Mouse (Mus musculus): Measurements from ENCODE around the gene Olfr1367. TPM values are rescaled to one million over a fixed set of nuclear protein-coding genes. Genes with fewer than 3 reads are reported as not detected.

Gene Olfr1367
- polyA plus RNA-seq (2014; fragmentation: Illumina TruSeq; extraction: RNeasy Lipid Tissue Mini Kit (QIAGEN cat#74804); ENCODE audit: low read depth, low replicate concordance): not detected

DNA sequence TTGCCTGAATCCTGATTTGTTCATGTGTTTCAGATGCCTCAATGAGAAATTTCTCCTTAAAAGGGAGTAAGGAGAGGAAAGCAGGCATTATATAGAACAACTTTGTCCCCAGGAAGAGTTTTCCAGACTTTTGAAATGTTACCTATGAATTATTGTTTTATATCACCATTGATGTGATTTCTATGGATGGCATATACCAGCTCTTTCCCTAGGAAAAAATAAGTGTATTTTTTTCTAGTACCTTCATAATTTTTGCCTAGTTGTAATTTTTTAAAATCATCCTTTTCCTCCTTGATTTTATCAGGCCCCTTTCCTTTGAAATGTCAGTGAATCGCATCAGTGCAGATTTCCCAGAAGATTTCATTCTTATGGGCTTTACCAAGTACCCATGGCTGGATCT lies at the start of gene Olfr1367:
Gene Olfr1367, plus strand, starts transcription at position 301 of the 400 bp plus-strand sequence.

DNA sequence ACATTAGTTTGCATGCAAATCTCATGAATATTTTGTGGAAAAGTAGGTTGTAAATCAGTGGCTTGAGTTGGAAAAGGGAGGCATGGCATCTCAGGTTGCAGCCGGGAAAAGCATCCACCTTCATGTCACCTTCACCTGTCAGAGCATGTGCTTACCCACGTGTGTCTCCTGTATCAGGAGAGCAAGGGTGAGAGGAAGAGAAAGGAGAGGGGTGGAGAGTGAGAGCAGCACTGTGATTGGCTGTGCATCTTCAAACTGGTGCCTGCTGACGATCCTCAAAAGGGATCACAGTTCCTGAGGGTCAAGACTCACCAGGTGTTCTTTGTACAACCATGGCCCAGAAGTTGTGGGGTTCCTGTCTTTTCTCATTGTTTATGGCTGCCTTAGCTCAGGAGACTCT lies 34.8 kb upstream of the Olfr1367 start, which contains the start of gene Gpx6:
Gene Gpx6, plus strand, starts transcription at position 200 of the 400 bp plus-strand sequence.

DNA sequence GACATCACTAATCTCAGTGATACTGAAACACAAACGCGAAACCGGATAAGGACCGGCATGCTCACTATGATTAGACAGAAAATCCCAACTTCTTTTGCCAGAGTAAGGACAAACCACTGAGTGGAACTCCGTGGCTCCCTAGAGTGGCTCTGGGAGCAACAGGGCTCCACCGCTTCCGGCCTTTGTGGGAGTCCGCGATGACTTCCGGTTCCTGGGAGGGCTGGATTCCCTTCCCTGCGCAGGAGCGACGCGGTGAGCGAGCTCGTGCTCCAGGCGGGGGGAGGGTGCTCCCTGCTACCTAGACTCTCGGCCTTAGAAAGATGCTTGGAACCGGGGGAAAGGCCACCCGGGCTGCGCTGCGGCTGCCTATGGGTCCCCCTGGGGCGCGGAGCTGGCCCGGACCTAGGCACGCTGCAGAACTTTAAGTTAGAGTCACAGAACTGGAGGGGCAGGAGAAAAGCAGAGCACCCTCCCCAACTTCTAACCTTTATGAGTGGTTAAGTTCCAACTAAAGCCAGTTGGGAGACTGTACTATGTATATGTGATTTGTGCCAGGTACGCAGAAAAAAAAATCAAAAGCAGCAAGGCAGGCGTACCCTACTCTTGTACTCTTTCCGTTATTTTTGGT lies 16.0 kb downstream of the Olfr1367 start, which contains the start of gene Zscan12:
Gene Zscan12, plus strand, starts transcription at position 200 of the 628 bp plus-strand sequence.

Other genes with a start within 250 kb of the Olfr1367 start
- not detected for gene Olfr1369-ps1, start 235.4 kb upstream of the Olfr1367 start, polyA plus RNA-seq (2014; fragmentation: Illumina TruSeq; extraction: RNeasy Lipid Tissue Mini Kit (QIAGEN cat#74804); ENCODE audit: low read depth, low replicate concordance)
- gene Olfr263, start 217.3 kb upstream of the Olfr1367 start, polyA plus RNA-seq (2014; fragmentation: Illumina TruSeq; extraction: RNeasy Lipid Tissue Mini Kit (QIAGEN cat#74804); ENCODE audit: low read depth, low replicate concordance): not detected
- gene Olfr1368, start 201.0 kb upstream of the Olfr1367 start, polyA plus RNA-seq (2014; fragmentation: Illumina TruSeq; extraction: RNeasy Lipid Tissue Mini Kit (QIAGEN cat#74804); ENCODE audit: low read depth, low replicate concordance): not detected
- gene Trim27, start 167.5 kb upstream of the Olfr1367 start, polyA plus RNA-seq (2014; fragmentation: Illumina TruSeq; extraction: RNeasy Lipid Tissue Mini Kit (QIAGEN cat#74804); ENCODE audit: low read depth, low replicate concordance): 52.9 TPM
- gene Gpx5, start 54.2 kb upstream of the Olfr1367 start, polyA plus RNA-seq (2014; fragmentation: Illumina TruSeq; extraction: RNeasy Lipid Tissue Mini Kit (QIAGEN cat#74804); ENCODE audit: low read depth, low replicate concordance): 18,335 TPM
- 18.9 TPM for gene Gpx6, start 34.8 kb upstream of the Olfr1367 start, polyA plus RNA-seq (2014; fragmentation: Illumina TruSeq; extraction: RNeasy Lipid Tissue Mini Kit (QIAGEN cat#74804); ENCODE audit: low read depth, low replicate concordance)
- 7.2 TPM for gene Zscan12, start 15.9 kb downstream of the Olfr1367 start, polyA plus RNA-seq (2014; fragmentation: Illumina TruSeq; extraction: RNeasy Lipid Tissue Mini Kit (QIAGEN cat#74804); ENCODE audit: low read depth, low replicate concordance)
- 58.9 TPM for gene Zkscan3, start 55.8 kb downstream of the Olfr1367 start, polyA plus RNA-seq (2014; fragmentation: Illumina TruSeq; extraction: RNeasy Lipid Tissue Mini Kit (QIAGEN cat#74804); ENCODE audit: low read depth, low replicate concordance)
- 2.0 TPM for gene Pgbd1, start 94.1 kb downstream of the Olfr1367 start, polyA plus RNA-seq (2014; fragmentation: Illumina TruSeq; extraction: RNeasy Lipid Tissue Mini Kit (QIAGEN cat#74804); ENCODE audit: low read depth, low replicate concordance)
- gene Zscan26, start 106.8 kb downstream of the Olfr1367 start, polyA plus RNA-seq (2014; fragmentation: Illumina TruSeq; extraction: RNeasy Lipid Tissue Mini Kit (QIAGEN cat#74804); ENCODE audit: low read depth, low replicate concordance): 52.2 TPM
- 3.8 TPM for gene Nkapl, start 121.6 kb downstream of the Olfr1367 start, polyA plus RNA-seq (2014; fragmentation: Illumina TruSeq; extraction: RNeasy Lipid Tissue Mini Kit (QIAGEN cat#74804); ENCODE audit: low read depth, low replicate concordance)
- 3.7 TPM for gene Zkscan4, start 132.0 kb downstream of the Olfr1367 start, polyA plus RNA-seq (2014; fragmentation: Illumina TruSeq; extraction: RNeasy Lipid Tissue Mini Kit (QIAGEN cat#74804); ENCODE audit: low read depth, low replicate concordance)
- gene Gm10065, start 132.5 kb downstream of the Olfr1367 start, polyA plus RNA-seq (2014; fragmentation: Illumina TruSeq; extraction: RNeasy Lipid Tissue Mini Kit (QIAGEN cat#74804); ENCODE audit: low read depth, low replicate concordance): not detected
- gene AK157302, start 148.3 kb downstream of the Olfr1367 start, polyA plus RNA-seq (2014; fragmentation: Illumina TruSeq; extraction: RNeasy Lipid Tissue Mini Kit (QIAGEN cat#74804); ENCODE audit: low read depth, low replicate concordance): 1.2 TPM
- 6.9 TPM for gene Gm11273, start 154.5 kb downstream of the Olfr1367 start, polyA plus RNA-seq (2014; fragmentation: Illumina TruSeq; extraction: RNeasy Lipid Tissue Mini Kit (QIAGEN cat#74804); ENCODE audit: low read depth, low replicate concordance)
- 8.4 TPM for gene Zkscan8, start 184.2 kb downstream of the Olfr1367 start, polyA plus RNA-seq (2014; fragmentation: Illumina TruSeq; extraction: RNeasy Lipid Tissue Mini Kit (QIAGEN cat#74804); ENCODE audit: low read depth, low replicate concordance)
- gene Olfr1366, start 195.9 kb downstream of the Olfr1367 start, polyA plus RNA-seq (2014; fragmentation: Illumina TruSeq; extraction: RNeasy Lipid Tissue Mini Kit (QIAGEN cat#74804); ENCODE audit: low read depth, low replicate concordance): not detected
- not detected for gene Olfr1535, start 213.0 kb downstream of the Olfr1367 start, polyA plus RNA-seq (2014; fragmentation: Illumina TruSeq; extraction: RNeasy Lipid Tissue Mini Kit (QIAGEN cat#74804); ENCODE audit: low read depth, low replicate concordance)
- not detected for gene Olfr1364, start 234.8 kb downstream of the Olfr1367 start, polyA plus RNA-seq (2014; fragmentation: Illumina TruSeq; extraction: RNeasy Lipid Tissue Mini Kit (QIAGEN cat#74804); ENCODE audit: low read depth, low replicate concordance)